Mouse (Mus musculus): ENCODE results near the gene Larp4b. TPM values are rescaled to one million over a fixed set of nuclear protein-coding genes. Genes with fewer than 3 reads are reported as not detected.
A peak's percentile ranks its signal among the peaks of the same experiment; 100 is the strongest.
"Not testable (repeated sequence)": the region's sequence is repeated elsewhere in the genome, so short reads cannot be mapped to it uniquely, and the experiment has no call there.

Larp4b gene
- 27.8 and 39.2 TPM in 2 replicates for polyA plus RNA-seq (2011; ENCODE audit: insufficient read depth, insufficient read length, low replicate concordance, missing spikeins)

- WGBS = 1% methylated on average over 92 of the region's 92 CpGs
- H3K27ac ChIP-seq (ENCODE audit: control insufficient read depth, insufficient read depth, low read depth, low read length, poor library complexity) = peak within 1 kb of the TSS; percentile 97
- peak within 1 kb of the TSS; percentile 79 for H3K4me3 ChIP-seq (replicated peaks; ENCODE audit: control insufficient read depth, low read depth, low read length)
- H3K4me1 ChIP-seq (ENCODE audit: control insufficient read depth, insufficient read depth, low read length) = peaks cover 1% of the 10 kb centered on the region; the same call in 1 of the 2 replicates
- TF ChIP-seq CTCF (IDR thresholded peaks at IDR 0.05; ENCODE audit: control insufficient read depth, insufficient read depth, low read length) (no peak; the same call in 1 of the 2 replicates), POLR2A (IDR thresholded peaks at IDR 0.05; ENCODE audit: borderline replicate concordance, control insufficient read depth, low read depth, low read length) (peak; percentile 78)
Observed at GRCm38 (mm10) chr13:9093316-9094155, at the start of gene Larp4b. Gene Larp4b, plus strand, starts transcription at chr13:9093881.

DNA sequence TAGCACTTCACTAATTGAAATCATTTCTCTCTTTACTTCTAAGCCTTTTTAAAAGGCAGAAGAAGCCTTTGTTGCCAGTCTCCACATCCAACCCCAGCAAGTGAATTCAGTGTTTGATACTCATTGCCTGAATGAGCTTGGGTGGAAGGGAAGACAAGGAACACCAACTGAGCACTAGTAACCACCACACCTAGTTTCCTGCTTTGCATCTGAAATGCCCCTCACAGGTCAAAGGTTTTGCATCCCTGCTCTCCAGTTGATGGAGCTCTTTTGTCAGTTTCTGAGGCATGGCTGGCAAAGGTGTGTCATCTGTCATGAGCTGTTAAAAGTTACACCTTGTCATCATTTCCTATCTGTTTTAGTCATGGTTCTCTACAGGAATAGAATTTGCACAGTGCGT is 49.0 kb upstream of the Larp4b start:
- WGBS = 93% methylated on average over 1 of the region's 1 CpGs
- Histone ChIP-seq H3K27ac (ENCODE audit: control insufficient read depth, insufficient read depth, low read depth, low read length, poor library complexity) (no peak overlapping the region), H3K4me3 (replicated peaks; ENCODE audit: control insufficient read depth, low read depth, low read length) (no peak overlapping the region), H3K4me1 (ENCODE audit: control insufficient read depth, insufficient read depth, low read length) (no peaks in the 10 kb centered on the region)
- TF ChIP-seq POLR2A (IDR thresholded peaks at IDR 0.05; ENCODE audit: borderline replicate concordance, control insufficient read depth, low read depth, low read length) (no peak), CTCF (IDR thresholded peaks at IDR 0.05; ENCODE audit: control insufficient read depth, insufficient read depth, low read length) (no peak)

DNA sequence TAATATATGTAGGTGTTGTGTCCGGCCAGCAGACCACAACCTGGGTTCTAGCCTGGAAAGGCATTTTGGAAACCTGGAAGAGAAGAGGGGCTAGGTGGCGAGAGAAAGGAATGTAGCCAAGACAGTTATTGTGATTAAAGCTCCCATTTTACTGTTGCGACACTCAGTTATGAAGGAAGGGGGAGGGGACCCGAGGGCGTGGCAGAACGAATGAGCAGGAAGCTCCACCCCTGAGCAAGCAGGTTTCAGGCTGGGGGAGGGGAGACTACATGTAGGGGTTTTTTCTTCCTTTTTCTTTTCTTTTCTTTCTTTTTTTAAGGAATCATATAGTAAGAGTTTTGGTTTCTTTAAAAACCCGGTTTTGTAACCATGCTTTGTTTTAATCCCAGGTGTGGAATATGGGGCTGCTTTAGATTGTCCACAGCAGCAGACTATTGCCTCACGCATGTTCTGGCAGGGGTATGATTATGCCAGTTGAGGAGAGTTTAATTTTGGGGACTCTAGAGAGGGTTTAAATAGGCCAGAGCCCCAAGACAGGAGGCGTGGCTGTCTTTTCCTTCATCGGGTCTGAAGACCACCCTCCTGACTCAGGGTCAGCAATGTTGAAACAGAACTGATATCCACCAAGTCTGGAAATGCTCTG is 41.5 kb upstream of the Larp4b start:
- WGBS = 29% methylated on average over 10 of the region's 10 CpGs

DNA sequence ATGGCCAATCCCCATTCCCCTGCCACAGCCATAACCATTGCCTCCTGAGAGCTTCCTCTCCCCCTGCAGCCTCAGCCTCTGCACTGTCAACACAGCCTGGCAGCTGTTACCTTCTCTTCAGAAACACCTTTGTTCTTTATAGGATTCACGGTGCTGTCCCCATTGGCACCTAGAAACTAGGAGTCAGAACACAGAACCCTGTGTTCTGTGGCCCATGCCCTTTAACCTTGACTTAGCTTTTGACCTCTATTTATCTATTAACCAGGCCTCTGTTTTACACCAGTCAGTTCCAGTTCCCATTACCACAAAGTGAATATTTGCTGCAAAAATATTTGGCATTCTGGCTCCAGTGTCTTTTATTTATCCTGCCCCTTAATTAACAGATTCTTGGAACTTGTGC is 36.4 kb upstream of the Larp4b start:
- WGBS = 87% methylated on average over 1 of the region's 1 CpGs

More for the DNA sequence above, 41.5 kb upstream of the Larp4b start:
- not testable (repeated sequence) for H3K27ac ChIP-seq (ENCODE audit: control insufficient read depth, insufficient read depth, low read depth, low read length, poor library complexity); H3K4me1 ChIP-seq (ENCODE audit: control insufficient read depth, insufficient read depth, low read length); H3K4me3 ChIP-seq (replicated peaks; ENCODE audit: control insufficient read depth, low read depth, low read length)

DNA sequence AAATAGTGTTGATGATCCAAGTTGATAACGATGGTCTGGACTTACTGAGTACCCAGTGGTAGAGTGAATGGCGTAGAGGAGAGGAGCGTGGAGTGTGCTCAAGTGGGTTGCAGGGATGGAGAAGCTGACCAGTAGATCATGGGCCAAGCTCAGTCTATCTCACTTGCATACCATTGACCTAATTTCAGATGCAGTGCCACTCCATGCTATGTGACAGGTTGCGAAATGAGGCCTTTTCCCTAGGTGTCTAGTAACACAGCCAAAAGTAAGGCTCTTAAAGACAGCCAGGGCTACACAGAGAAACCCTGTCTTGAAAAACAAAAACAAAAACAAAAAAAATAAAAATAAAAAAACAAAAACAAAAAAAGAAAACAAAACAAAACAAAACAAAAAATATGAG is 35.0 kb upstream of the Larp4b start:
- TF ChIP-seq CTCF (IDR thresholded peaks at IDR 0.05; ENCODE audit: control insufficient read depth, insufficient read depth, low read length) = no peak
- TF ChIP-seq POLR2A (IDR thresholded peaks at IDR 0.05; ENCODE audit: borderline replicate concordance, control insufficient read depth, low read depth, low read length) = no peak
- no peak overlapping the region for H3K27ac ChIP-seq (ENCODE audit: control insufficient read depth, insufficient read depth, low read depth, low read length, poor library complexity)

More for the DNA sequence above, 36.4 kb upstream of the Larp4b start:
- H3K4me3 ChIP-seq (replicated peaks; ENCODE audit: control insufficient read depth, low read depth, low read length) = no peak overlapping the region
- TF ChIP-seq CTCF (IDR thresholded peaks at IDR 0.05; ENCODE audit: control insufficient read depth, insufficient read depth, low read length) (no peak), POLR2A (IDR thresholded peaks at IDR 0.05; ENCODE audit: borderline replicate concordance, control insufficient read depth, low read depth, low read length) (no peak)
- no peaks in the 10 kb centered on the region for H3K4me1 ChIP-seq (ENCODE audit: control insufficient read depth, insufficient read depth, low read length)
- H3K27ac ChIP-seq (ENCODE audit: control insufficient read depth, insufficient read depth, low read depth, low read length, poor library complexity) = no peak overlapping the region

GRCm38 (mm10) chr13:9061394-9061793 is 32.3 kb upstream of the Larp4b start:
- TF ChIP-seq POLR2A (IDR thresholded peaks at IDR 0.05; ENCODE audit: borderline replicate concordance, control insufficient read depth, low read depth, low read length) (no peak), CTCF (IDR thresholded peaks at IDR 0.05; ENCODE audit: control insufficient read depth, insufficient read depth, low read length) (no peak)
- H3K27ac ChIP-seq (ENCODE audit: control insufficient read depth, insufficient read depth, low read depth, low read length, poor library complexity) = no peak overlapping the region
- no peak overlapping the region for H3K4me3 ChIP-seq (replicated peaks; ENCODE audit: control insufficient read depth, low read depth, low read length)
- 78% methylated on average over 4 of the region's 4 CpGs for WGBS
- no peaks in the 10 kb centered on the region for H3K4me1 ChIP-seq (ENCODE audit: control insufficient read depth, insufficient read depth, low read length)

More for the DNA sequence above, 35.0 kb upstream of the Larp4b start:
- Histone ChIP-seq H3K4me3 (replicated peaks; ENCODE audit: control insufficient read depth, low read depth, low read length) (no peak overlapping the region), H3K4me1 (ENCODE audit: control insufficient read depth, insufficient read depth, low read length) (no peaks in the 10 kb centered on the region)
- WGBS = 50% methylated on average over 4 of the region's 4 CpGs

DNA sequence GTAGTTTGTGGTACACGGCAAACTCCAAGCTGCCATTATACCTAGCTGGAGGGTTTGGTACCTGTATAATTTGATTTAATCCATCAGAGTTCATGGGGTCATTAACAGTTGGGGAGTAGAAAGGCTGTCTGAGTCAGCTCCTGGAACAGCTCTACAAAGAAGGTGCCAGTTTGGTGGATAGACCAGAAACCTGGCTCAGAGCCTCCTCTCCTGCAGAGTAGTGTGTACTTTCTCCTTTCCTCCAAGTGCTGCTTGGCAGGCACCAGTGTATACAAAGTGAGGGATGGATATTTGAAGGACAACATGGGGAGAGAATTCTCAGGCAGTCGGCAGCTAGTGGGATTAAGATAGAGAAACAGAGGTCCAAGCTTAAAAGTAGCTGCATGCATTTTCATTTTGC is 29.5 kb upstream of the Larp4b start:
- TF ChIP-seq CTCF (IDR thresholded peaks at IDR 0.05; ENCODE audit: control insufficient read depth, insufficient read depth, low read length) = no peak
- TF ChIP-seq POLR2A (IDR thresholded peaks at IDR 0.05; ENCODE audit: borderline replicate concordance, control insufficient read depth, low read depth, low read length) = no peak
- H3K27ac ChIP-seq (ENCODE audit: control insufficient read depth, insufficient read depth, low read depth, low read length, poor library complexity) = no peak overlapping the region

DNA sequence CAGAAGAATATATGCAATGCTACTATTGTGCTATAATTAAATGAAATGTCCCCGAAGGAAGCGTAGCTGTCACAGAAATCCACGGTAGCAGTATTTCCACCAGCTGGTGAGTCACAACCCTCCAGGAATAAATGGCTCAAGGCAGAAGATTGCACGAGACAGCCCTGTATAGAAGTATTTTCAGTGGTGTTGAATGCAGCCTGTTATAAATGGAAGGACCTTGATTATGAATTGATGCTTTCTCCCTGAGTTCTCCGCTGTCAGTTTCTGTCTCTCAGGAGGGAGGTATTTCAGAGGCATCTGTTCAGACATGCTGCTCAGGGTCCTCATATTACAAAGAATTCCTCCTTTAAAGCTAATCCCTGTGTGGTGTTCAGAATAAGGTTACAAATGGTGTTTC is 27.6 kb upstream of the Larp4b start:
- 83% methylated on average over 5 of the region's 5 CpGs for WGBS
- H3K27ac ChIP-seq (ENCODE audit: control insufficient read depth, insufficient read depth, low read depth, low read length, poor library complexity) = no peak overlapping the region
- H3K4me1 ChIP-seq (ENCODE audit: control insufficient read depth, insufficient read depth, low read length) = no peaks in the 10 kb centered on the region
- no peak for TF ChIP-seq POLR2A (IDR thresholded peaks at IDR 0.05; ENCODE audit: borderline replicate concordance, control insufficient read depth, low read depth, low read length)
- no peak for TF ChIP-seq CTCF (IDR thresholded peaks at IDR 0.05; ENCODE audit: control insufficient read depth, insufficient read depth, low read length)
- H3K4me3 ChIP-seq (replicated peaks; ENCODE audit: control insufficient read depth, low read depth, low read length) = no peak overlapping the region

More for the DNA sequence above, 29.5 kb upstream of the Larp4b start:
- H3K4me3 ChIP-seq (replicated peaks; ENCODE audit: control insufficient read depth, low read depth, low read length) = no peak overlapping the region
- H3K4me1 ChIP-seq (ENCODE audit: control insufficient read depth, insufficient read depth, low read length) = no peaks in the 10 kb centered on the region
- 77% methylated on average over 2 of the region's 2 CpGs for WGBS
